Mouse (Mus musculus) gastrocnemius, postnatal 10 days (tissue): Measurements from ENCODE around the gene Otop3. TPM values are rescaled to one million over a fixed set of nuclear protein-coding genes. Genes with fewer than 3 reads are reported as not detected.

ENCODE experiments used
- total RNA-seq, 2 experiments: library from RNA; stranded (reverse); gene quantifications; 2 replicates each; pipeline ENCODE4 v1.2.3; 2021

The Otop3 gene
- total RNA-seq, 2 experiments from 2014 or later: not detected

Other genes with a start within 250 kb of the Otop3 start
- under 1 TPM; 0.21 to 0.77 TPM for gene Rab37, start 243.3 kb upstream of the Otop3 start, total RNA-seq
- under 1 TPM in 1 of 2 experiments, not detected in 1; 0.34 TPM for gene Cd300lf, start 200.7 kb upstream of the Otop3 start, total RNA-seq
- 1 to 10 TPM; 6.5 to 8.3 TPM for gene Slc9a3r1, start 171.4 kb upstream of the Otop3 start, total RNA-seq
- 1 to 10 TPM; 3.9 to 6.4 TPM for gene Tmem104, start 147.2 kb upstream of the Otop3 start, total RNA-seq
- gene Nat9, start 146.9 kb upstream of the Otop3 start, total RNA-seq: 10 to 100 TPM; 13.7 to 14.8 TPM
- gene Grin2c, start 67.5 kb upstream of the Otop3 start, total RNA-seq: under 1 TPM; 0.05 to 0.16 TPM
- 1 to 10 TPM; 5.0 to 5.7 TPM for gene Fdxr, start 57.7 kb upstream of the Otop3 start, total RNA-seq
- 1 to 10 TPM in 1 of 2 experiments, under 1 TPM in 1; 0.86 to 1.1 TPM for gene Fads6, start 37.1 kb upstream of the Otop3 start, total RNA-seq
- gene Otop2, start 27.6 kb upstream of the Otop3 start, total RNA-seq: not detected
- gene Ush1g, start 12.7 kb upstream of the Otop3 start, total RNA-seq: under 1 TPM; 0.09 to 0.16 TPM
- 1 to 10 TPM; 5.7 to 6.1 TPM for gene Hid1, start 33.0 kb downstream of the Otop3 start, total RNA-seq
- 10 to 100 TPM in 1 of 2 experiments, 1 to 10 TPM in 1; 9.8 to 17.0 TPM for gene Cdr2l, start 47.2 kb downstream of the Otop3 start, total RNA-seq
- gene Mrpl58, start 69.0 kb downstream of the Otop3 start, total RNA-seq: 100 to 1,000 TPM in 1 of 2 experiments, 10 to 100 TPM in 1; 89.1 to 100 TPM
- gene Atp5h, start 85.2 kb downstream of the Otop3 start, total RNA-seq: 1,000 to 10,000 TPM; 1,026 to 1,088 TPM
- gene Kctd2, start 85.4 kb downstream of the Otop3 start, total RNA-seq: 10 to 100 TPM; 16.2 to 19.4 TPM
- gene Trim80, start 105.8 kb downstream of the Otop3 start, total RNA-seq: not detected
- not detected for gene Slc16a5, start 127.7 kb downstream of the Otop3 start, total RNA-seq
- 1 to 10 TPM; 1.2 to 2.4 TPM for gene Armc7, start 140.9 kb downstream of the Otop3 start, total RNA-seq
- gene Nt5c, start 157.1 kb downstream of the Otop3 start, total RNA-seq: 10 to 100 TPM; 17.3 to 19.0 TPM
- gene Jpt1, start 179.7 kb downstream of the Otop3 start, total RNA-seq: 100 to 1,000 TPM; 132 to 134 TPM
- gene Sumo2, start 201.5 kb downstream of the Otop3 start, total RNA-seq: 100 to 1,000 TPM; 182 to 195 TPM
- gene Nup85, start 229.7 kb downstream of the Otop3 start, total RNA-seq: 10 to 100 TPM; 23.5 to 33.2 TPM